Mouse (Mus musculus): ENCODE measurements around the gene Asic4. TPM values are rescaled to one million over a fixed set of nuclear protein-coding genes. Genes with fewer than 3 reads are reported as not detected.

Asic4 gene
- polyA plus RNA-seq, 1 experiment from 2014 or later = 0.45 TPM

GRCm38 (mm10) chr1:75480735-75481134 lies 30.5 kb downstream of the Asic4 start:
- DNase-seq (ENCODE audit: low spot score) = no peak
- H3K36me3 ChIP-seq (ENCODE audit: insufficient read depth, low read length) = peaks cover 8% of the 10 kb centered on the region
- H3K27me3 ChIP-seq (ENCODE audit: insufficient read depth, low read length) = peaks cover 41% of the 10 kb centered on the region
- H3K4me3 ChIP-seq (replicated peaks; ENCODE audit: low read depth, low read length) = no peak overlapping the region
- ATAC-seq (replicated peaks; ENCODE audit: low FRiP score, low read depth) = no peak
- no peak overlapping the region for H3K4me2 ChIP-seq (ENCODE audit: low read length)
- no peak overlapping the region for H3K27ac ChIP-seq
- no peak for TF ChIP-seq CTCF (IDR thresholded peaks at IDR 0.05; ENCODE audit: low read depth)
- no peaks in the 10 kb centered on the region for H3K9me3 ChIP-seq (replicated peaks; ENCODE audit: low read length)
- H3K4me1 ChIP-seq (replicated peaks; ENCODE audit: insufficient read depth, low read length) = peaks cover 7% of the 10 kb centered on the region
- WGBS = 88% methylated on average over 7 of the region's 7 CpGs
- no peak overlapping the region for H3K9ac ChIP-seq (ENCODE audit: low read depth, low read length)

GRCm38 (mm10) chr1:75486561-75486960 lies 36.3 kb downstream of the Asic4 start:
- Histone ChIP-seq H3K27me3 (ENCODE audit: insufficient read depth, low read length) (peaks cover 54% of the 10 kb centered on the region), H3K4me3 (replicated peaks; ENCODE audit: low read depth, low read length) (no peak overlapping the region), H3K9ac (ENCODE audit: low read depth, low read length) (0 out of 2 replicates have a peak overlapping the region, but pooled peaks have one; percentile 46), H3K36me3 (ENCODE audit: insufficient read depth, low read length) (peaks cover 9% of the 10 kb centered on the region; the same call in 1 of the 2 replicates), H3K9me3 (replicated peaks; ENCODE audit: low read length) (no peaks in the 10 kb centered on the region), H3K4me2 (ENCODE audit: low read length) (peak overlapping the region; percentile 87), H3K4me1 (replicated peaks; ENCODE audit: insufficient read depth, low read length) (peaks cover 9% of the 10 kb centered on the region), H3K27ac (no peak overlapping the region)
- peak; percentile 34 for ATAC-seq (replicated peaks; ENCODE audit: low FRiP score, low read depth)
- DNase-seq (ENCODE audit: low spot score) = no peak
- no peak for TF ChIP-seq CTCF (IDR thresholded peaks at IDR 0.05; ENCODE audit: low read depth)
- WGBS = 13% methylated on average over 24 of the region's 24 CpGs

- H3K27me3 ChIP-seq (ENCODE audit: insufficient read depth, low read length) = peaks cover 51% of the 10 kb centered on the region
- no peak for ATAC-seq (replicated peaks; ENCODE audit: low FRiP score, low read depth)
- no peaks in the 10 kb centered on the region for H3K9me3 ChIP-seq (replicated peaks; ENCODE audit: low read length)
- H3K9ac ChIP-seq (ENCODE audit: low read depth, low read length) = peak overlapping the region; percentile 46; the same call in 1 of the 2 replicates
- 5% methylated on average over 13 of the region's 13 CpGs for WGBS
- peaks cover 9% of the 10 kb centered on the region; the same call in 1 of the 2 replicates for H3K36me3 ChIP-seq (ENCODE audit: insufficient read depth, low read length)
- H3K27ac ChIP-seq = no peak overlapping the region
- H3K4me1 ChIP-seq (replicated peaks; ENCODE audit: insufficient read depth, low read length) = peaks cover 9% of the 10 kb centered on the region
- TF ChIP-seq CTCF (IDR thresholded peaks at IDR 0.05; ENCODE audit: low read depth) = no peak
- peak overlapping the region; percentile 45 for H3K4me3 ChIP-seq (replicated peaks; ENCODE audit: low read depth, low read length)
- peak overlapping the region; percentile 87 for H3K4me2 ChIP-seq (ENCODE audit: low read length)
- DNase-seq (ENCODE audit: low spot score) = no peak
Observed at GRCm38 (mm10) chr1:75487040-75487404, 36.8 kb downstream of the Asic4 start.

- Histone ChIP-seq H3K27me3 (ENCODE audit: insufficient read depth, low read length) (peaks cover 45% of the 10 kb centered on the region), H3K4me3 (replicated peaks; ENCODE audit: low read depth, low read length) (peak overlapping the region; percentile 45), H3K27ac (no peak overlapping the region), H3K4me1 (replicated peaks; ENCODE audit: insufficient read depth, low read length) (peaks cover 9% of the 10 kb centered on the region), H3K4me2 (ENCODE audit: low read length) (peak overlapping the region; percentile 87), H3K9ac (ENCODE audit: low read depth, low read length) (peak overlapping the region; percentile 46; the same call in 1 of the 2 replicates), H3K9me3 (replicated peaks; ENCODE audit: low read length) (no peaks in the 10 kb centered on the region), H3K36me3 (ENCODE audit: insufficient read depth, low read length) (peaks cover 9% of the 10 kb centered on the region; the same call in 1 of the 2 replicates)
- TF ChIP-seq CTCF (IDR thresholded peaks at IDR 0.05; ENCODE audit: low read depth) = 0 out of 2 replicates have a peak, but pooled peaks have one; percentile 25
- under 1% methylated on average over 59 of the region's 62 CpGs for WGBS
- ATAC-seq (replicated peaks; ENCODE audit: low FRiP score, low read depth) = peak; percentile 65
- peak; percentile 76 for DNase-seq (ENCODE audit: low spot score)
Observed at GRCm38 (mm10) chr1:75487405-75488161, 37.3 kb downstream of the Asic4 start.

GRCm38 (mm10) chr1:75490785-75491551 lies 40.7 kb downstream of the Asic4 start:
- no peak overlapping the region for H3K9ac ChIP-seq (ENCODE audit: low read depth, low read length)
- ATAC-seq (replicated peaks; ENCODE audit: low FRiP score, low read depth) (no peak), DNase-seq (ENCODE audit: low spot score) (no peak)

GRCm38 (mm10) chr1:75492579-75493170 lies 42.4 kb downstream of the Asic4 start:
- H3K9me3 ChIP-seq (replicated peaks; ENCODE audit: low read length) = no peaks in the 10 kb centered on the region
- no peak for DNase-seq (ENCODE audit: low spot score)
- WGBS = 71% methylated on average over 24 of the region's 24 CpGs
- peaks cover 24% of the 10 kb centered on the region; the same call in 1 of the 2 replicates for H3K36me3 ChIP-seq (ENCODE audit: insufficient read depth, low read length)
- ATAC-seq (replicated peaks; ENCODE audit: low FRiP score, low read depth) = no peak
- peaks cover 9% of the 10 kb centered on the region; the same call in 1 of the 2 replicates for H3K4me1 ChIP-seq (replicated peaks; ENCODE audit: insufficient read depth, low read length)
- TF ChIP-seq CTCF (IDR thresholded peaks at IDR 0.05; ENCODE audit: low read depth) = no peak
- no peak overlapping the region for H3K4me3 ChIP-seq (replicated peaks; ENCODE audit: low read depth, low read length)
- H3K4me2 ChIP-seq (ENCODE audit: low read length) = no peak overlapping the region
- H3K27ac ChIP-seq = no peak overlapping the region
- H3K27me3 ChIP-seq (ENCODE audit: insufficient read depth, low read length) = peaks cover 5% of the 10 kb centered on the region; the same call in 1 of the 2 replicates
- no peak overlapping the region for H3K9ac ChIP-seq (ENCODE audit: low read depth, low read length)

More at GRCm38 (mm10) chr1:75490785-75491551, 40.7 kb downstream of the Asic4 start:
- peaks cover 14% of the 10 kb centered on the region for H3K4me1 ChIP-seq (replicated peaks; ENCODE audit: insufficient read depth, low read length)
- peaks cover 17% of the 10 kb centered on the region for H3K27me3 ChIP-seq (ENCODE audit: insufficient read depth, low read length)
- H3K36me3 ChIP-seq (ENCODE audit: insufficient read depth, low read length) = peaks cover 10% of the 10 kb centered on the region; the same call in 1 of the 2 replicates
- H3K4me2 ChIP-seq (ENCODE audit: low read length) = no peak overlapping the region
- no peaks in the 10 kb centered on the region for H3K9me3 ChIP-seq (replicated peaks; ENCODE audit: low read length)
- WGBS = 88% methylated on average over 34 of the region's 34 CpGs
- no peak overlapping the region for H3K4me3 ChIP-seq (replicated peaks; ENCODE audit: low read depth, low read length)
- TF ChIP-seq CTCF (IDR thresholded peaks at IDR 0.05; ENCODE audit: low read depth) = no peak
- no peak overlapping the region for H3K27ac ChIP-seq

Data from kidney, postnatal 0 days (tissue).